Mouse (Mus musculus) spleen, postnatal 4 days (tissue): ENCODE results near the gene Smg6.

Experiments used
- DNase-seq, 2 experiments: peaks; one replicate each; pipeline ENCODE4 v3.0.0; 2022; ENCODE audit warnings: low spot score in 2 of 2

The Smg6 gene

DNA sequence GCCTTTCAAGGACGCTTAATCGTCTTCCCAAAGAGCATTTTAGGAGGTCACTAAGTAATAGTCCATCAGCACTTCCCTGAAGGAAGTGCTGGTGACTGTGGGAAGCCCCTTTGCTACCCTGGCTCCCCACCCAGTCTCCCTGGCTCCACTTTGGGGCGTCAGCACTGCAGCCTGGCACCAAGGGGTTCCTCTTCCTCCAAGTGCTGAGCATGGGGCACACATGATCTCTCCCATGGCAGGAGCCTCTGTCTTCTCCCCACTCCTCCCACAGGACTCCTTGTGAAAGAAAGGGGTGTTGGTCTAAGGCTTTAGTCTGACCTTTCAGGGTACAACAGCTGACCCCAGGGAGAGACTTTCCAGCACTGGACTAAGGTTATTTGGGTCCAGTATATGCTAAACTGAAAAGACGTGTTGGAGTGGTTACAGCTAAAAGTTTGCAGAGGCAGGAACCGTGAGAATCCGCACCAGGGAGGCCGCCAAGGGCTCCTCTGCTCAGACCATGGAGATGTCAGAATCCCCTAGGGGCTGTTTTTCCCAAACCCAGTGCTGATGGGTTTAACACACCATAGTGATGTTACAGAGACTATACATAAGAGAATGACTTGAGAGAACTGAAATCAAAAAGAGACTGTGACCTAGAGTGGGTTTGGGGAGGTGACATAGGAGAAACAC, 122.2 kb downstream of the Smg6 start:
- no peak for DNase-seq

DNA sequence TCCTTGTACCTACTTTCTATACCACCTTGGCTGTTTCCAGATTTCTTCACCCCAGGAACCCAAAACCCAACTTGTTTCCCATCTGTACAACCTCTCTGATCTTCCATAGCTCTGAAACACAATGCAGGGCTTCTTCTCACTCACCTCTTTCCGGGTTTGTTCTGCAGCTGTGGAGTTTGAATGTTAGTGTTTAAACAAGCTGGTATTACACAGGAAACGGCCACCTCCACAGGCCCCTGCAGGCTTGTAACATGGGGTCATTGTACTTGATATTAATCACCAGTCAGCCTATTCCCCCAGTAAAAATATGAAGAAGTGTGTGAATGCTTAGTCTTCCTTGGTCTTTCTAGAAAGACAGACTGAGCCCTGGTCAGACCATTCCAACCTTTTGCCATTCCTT, 123.5 kb downstream of the Smg6 start:
- no peak for DNase-seq

DNA sequence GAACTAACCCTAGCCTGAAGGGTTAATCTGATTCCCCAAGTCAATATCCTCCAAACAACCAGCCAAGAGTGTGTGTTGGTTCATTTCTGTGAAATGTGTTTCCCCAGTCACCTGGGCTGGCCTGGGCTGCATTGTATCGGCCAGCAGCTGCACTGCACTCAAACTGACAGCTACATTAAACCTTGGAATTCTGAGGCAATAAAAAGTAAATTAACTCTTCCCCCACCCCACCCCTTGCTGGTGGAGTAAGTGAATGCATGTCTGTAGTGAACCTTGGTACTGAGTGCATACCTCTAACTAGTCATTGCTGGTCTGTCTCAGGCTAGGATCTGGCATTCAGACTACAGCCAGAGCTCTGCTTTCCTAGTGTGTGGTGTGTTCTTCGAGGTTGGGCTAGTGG, 124.2 kb downstream of the Smg6 start:
- no peak for DNase-seq

DNA sequence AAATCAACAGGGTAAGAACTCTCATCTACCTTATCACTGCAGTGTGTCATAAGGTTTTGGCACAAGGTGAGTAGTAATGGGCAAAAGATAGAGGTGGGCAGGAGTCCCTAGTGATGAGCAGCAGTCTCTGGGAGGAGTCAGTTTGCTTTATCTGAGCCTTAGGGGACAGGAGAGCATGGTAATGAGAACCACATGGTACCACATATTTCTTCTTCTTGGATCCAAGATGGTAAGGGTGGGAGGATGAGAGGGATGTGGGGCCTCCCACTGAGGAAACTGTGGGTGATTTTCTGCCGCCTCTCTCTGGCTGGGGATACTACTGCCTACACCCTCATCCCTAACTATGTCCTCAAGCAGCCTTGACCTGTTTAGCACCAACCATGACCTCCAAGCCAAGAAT, 125.6 kb downstream of the Smg6 start:
- DNase-seq: no peak

DNA sequence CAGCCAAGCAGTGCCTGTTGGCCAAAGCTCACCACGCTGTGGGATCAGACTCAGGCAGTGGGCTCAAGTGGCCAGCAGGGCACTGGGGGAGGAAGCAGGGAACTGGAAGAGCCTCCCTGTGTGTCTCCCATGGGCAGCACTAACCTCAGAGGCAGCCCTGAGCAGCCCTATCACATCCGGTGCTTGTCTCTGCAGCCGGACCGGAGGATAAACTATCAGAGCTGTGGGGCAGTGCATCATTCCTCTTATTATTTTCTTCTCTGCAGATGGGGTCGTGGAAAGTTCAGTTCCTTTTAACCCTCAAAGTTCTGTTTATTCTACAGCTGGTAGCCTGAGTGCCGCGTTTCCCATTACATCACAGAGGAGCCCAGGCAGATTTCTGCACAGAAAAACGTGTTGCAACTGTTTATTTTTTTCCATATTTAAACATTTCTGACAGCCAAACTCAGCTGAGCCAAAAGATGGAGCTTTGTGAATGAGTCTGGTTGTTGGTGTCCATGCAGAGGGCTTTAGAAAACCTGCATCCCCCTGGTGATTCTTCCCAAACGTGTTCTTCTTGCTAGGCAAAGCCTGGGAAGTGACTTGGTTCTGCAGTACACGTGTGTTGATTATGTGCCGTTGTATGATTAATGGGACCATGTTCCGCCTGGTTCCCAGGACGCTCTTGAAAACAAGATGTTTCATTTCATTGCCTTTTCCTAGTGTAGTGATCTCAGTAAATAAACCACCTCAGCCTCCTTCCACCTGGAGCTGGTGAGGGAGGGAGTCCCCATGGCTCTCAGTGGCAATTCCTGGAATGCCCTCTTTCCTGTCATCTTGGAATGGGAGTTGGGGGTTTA, 126.3 kb downstream of the Smg6 start:
- no peak for DNase-seq

DNA sequence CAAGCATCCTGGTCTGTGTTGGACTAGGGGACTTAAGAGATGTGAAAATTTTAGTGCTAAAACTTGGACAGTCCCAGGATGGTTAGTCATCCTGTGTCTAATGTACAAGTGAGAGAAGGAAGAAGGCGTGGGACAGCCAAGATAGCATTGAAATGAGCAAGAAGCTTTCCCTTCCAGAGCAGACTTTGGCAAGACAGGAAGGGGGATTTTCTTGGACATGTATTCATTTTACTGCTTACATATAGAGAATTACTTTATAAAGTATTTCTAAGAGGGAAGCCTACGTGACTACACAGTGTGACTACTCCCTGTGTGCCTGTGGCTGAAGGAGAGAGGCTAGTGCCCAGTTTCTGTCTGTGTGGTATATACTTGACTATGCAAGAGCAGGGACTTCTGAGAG, 127.4 kb downstream of the Smg6 start:
- DNase-seq: no peak

DNA sequence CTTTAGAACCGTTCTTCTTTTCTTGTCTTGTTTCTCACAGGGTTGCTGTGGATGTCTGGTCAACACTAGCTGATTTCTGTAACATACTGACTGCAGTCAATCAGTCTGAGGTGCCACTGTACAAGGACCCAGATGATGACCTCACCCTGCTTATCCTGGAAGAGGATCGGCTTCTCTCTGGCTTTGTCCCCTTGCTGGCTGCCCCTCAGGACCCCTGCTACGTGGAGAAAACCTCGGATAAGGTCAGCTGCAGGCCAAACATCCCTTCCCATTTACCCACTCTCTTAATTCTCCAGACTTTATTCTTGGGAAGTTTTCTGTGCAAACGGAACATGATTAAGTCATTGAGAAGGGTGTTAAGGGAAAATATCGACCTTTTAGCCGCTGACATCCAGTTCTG, 128.1 kb downstream of the Smg6 start:
- no peak for DNase-seq

DNA sequence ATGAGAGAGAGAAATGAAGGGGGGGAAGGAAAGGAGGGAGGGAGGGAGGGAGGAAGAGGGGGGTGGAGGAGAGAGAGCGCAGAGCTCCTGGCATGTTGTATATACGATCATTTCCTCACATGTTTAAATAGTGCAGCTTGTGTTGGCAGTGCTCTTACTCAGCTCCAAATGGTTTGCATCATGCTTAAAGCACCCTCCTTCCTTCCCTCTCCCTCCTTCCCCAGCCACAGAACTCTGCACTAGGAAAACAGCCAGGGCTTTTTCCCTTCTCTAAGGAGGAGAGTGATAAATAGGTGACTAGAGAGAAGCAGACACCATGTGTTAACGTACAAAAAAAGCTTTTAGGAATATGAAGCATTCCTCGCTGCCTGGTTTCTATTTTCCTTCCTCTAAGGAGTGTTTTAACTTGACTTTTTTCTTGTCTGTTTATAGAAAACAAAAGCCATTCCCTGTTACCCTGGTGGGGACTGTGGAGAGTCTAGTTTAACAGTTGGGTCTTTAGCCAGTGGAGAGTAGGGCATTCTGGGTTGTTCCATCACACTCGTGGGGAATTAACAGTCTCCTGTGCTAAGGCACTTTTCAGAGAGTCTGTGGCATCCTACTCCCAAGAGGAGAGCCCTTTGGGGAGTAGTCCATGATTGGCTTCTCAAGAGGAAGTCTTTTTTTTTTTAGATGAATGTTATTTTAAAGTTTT, 128.7 kb downstream of the Smg6 start:
- no peak for DNase-seq

DNA sequence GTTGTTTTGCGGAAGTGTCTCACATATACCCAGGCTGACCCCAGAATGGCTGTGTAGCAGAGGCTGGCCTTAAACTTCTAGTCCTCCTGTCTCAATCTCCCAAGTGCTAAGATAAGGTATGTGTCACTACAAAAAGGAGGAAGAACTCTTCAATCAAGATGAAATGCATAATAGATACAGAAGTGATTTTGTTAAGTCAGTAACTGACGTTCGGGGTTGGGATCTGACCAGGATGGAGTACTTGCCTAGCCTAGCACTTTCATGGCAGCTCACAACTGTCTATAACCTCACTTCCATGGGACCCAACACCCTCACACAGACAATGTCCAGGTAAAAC, 129.2 kb downstream of the Smg6 start:
- no peak for DNase-seq

DNA sequence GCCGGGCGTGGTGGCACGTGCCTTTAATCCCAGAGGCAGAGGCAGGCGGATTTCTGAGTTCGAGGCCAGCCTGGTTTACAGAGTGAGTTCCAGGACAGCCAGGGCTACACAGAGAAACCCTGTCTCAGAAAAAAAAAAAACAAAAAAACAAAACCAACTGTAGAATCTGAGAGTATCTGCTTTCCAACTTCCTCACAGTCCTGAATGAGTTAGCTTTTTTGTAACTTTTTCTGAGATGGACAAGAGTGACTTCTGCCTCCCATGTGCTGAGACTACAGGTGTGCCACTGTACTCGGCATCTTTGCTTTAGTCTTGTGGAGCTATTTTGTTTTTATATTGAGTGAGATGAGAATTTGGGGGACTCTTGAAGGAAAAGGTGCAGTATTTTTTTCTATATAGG, 137.0 kb downstream of the Smg6 start:
- no peak for DNase-seq

DNA sequence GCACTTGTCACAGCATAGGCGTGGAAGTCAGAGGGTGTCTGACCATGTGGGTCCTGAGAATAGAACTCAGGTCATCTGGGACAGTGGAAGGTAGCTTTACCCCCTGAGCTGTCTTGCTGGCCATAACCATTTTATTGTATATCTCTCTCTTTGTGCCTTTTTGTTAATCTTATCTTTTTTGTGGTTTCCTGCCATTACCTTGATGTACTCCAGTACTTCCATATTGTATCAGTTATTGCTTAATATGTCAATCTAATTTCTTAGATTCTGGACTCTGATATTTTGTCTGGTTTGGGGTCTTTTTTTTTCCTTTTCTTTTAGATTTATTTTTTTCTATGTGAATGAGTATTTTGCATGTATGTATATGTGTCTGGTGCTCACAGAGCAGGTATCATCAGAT, 138.6 kb downstream of the Smg6 start:
- no peak for DNase-seq

DNA sequence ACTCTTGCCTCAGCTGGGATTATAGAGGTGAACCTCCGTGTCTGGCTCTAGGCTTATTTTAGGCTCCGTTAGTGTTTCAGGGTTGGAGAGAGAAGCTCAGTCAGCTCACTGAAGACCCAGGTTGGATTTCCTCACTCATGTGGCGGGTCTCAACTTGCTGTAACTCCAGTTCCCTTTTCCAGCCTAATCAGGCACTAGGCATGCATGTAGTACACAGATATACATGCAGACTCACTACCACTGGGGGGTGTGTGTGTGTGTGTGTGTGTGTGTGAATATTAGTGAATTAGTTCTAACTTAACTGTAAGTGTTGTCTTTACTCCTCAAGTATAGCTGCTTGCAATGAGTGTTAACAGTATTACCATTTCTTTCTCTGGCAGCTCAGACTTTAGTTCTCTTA, 145.7 kb downstream of the Smg6 start:
- DNase-seq: no peak

DNA sequence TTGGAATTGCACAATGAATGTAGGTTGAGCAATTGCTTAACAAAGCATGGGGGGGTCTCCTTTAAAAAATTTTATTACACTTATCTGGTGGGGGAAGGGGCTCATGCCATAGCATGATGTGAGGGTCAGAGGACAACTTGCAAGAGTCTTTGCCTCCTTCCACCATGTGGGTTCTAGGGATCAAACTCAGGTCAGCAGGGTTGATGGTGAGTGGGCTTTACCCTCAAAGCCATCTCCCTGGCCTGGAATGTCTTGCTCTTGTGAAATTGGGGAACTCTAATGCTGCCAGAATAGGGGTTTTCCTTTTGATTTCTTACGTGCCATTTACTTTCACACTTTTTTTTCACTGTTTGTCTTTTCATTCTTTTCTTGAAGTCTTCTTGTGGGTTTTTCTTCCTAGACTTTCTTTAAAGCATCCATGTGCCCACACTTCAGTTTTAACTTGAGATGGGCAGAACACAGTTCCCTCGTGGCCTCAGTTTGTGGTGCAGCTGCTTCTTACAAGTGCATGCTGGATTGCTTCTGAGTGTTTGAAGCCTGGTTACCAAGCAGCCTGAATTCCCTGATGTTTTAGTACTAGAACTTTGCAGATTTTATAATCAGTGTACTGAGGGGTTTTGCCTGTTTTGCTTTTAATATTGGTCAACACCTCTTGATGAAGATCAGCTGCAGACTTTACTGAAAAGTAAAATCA, 147.5 kb downstream of the Smg6 start:
- DNase-seq: no peak

DNA sequence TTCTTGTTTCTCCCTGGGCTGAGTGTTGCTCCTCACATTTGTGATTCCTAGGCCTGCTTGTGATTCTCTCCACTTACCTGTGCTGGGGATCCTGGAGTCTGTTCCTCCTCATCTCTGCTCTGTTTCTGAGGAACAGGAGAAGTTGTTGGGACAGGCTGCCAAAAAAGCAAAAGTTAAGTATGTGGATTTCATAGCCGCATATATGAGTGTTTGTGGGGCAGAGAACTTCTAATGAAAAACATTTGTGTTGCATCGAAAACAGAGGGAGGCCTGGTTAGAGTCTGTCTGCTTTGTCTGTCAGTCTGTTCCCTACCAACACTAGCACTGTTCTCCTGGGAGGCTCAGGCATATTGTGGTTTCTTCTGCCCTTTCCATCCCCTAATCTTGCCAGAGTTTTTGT, 148.1 kb downstream of the Smg6 start:
- DNase-seq: no peak

DNA sequence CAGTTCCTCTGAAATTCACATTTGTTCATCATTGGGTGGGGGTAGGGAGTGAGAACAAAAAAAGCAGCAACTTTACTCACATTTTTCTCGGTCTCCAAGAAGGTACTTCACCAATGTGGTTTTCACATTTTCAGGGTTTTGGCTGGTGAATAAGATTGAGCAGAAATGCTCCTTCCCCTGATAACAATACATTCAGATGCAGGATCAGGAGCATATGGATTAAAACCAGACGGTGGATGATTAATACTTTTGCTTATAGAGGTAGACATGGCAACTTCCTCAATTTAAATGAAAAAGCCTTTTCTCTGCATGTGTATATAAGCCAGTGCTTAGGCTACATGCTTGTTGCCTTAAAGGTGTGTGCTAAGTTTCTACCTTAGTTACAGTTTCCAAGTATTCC, 148.9 kb downstream of the Smg6 start:
- no peak for DNase-seq

DNA sequence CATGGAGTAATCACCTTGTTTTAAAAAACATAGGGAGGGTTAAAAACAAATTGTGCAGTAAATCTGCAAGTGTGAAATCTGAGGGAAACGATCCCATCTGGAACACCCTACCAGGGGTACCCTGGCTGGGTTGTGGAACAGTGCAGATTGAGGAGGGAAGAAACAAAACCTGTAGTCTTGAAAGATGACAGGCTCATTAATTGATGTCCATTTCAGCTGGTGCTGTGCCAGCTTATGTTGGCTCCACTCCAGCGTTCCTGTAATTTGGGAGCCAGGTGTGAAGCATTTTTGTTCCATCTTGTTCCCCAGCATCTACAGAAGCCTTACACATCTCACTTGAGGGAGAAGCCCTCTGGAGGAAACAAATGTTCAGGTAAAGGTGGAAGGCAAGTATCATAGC, 153.0 kb downstream of the Smg6 start:
- DNase-seq: no peak

DNA sequence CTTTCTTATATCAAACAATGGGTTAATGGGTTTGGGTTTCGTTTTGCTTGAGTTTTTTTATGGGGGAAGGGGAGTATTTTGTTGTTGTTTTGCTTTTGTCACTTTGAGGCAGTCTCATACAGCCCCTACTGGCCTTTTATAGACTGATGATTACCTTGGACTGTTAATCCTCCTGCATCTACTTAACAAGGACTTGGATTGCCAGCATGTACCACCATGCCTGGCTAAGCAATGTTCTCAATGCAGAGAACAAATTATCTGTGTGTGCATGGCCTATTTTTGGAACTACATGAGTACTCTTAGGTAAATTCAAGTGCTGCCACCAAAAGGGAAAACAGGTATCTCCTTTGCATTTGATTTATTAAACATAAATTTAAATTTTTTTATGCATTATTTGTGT, 157.4 kb downstream of the Smg6 start:
- DNase-seq: no peak

DNA sequence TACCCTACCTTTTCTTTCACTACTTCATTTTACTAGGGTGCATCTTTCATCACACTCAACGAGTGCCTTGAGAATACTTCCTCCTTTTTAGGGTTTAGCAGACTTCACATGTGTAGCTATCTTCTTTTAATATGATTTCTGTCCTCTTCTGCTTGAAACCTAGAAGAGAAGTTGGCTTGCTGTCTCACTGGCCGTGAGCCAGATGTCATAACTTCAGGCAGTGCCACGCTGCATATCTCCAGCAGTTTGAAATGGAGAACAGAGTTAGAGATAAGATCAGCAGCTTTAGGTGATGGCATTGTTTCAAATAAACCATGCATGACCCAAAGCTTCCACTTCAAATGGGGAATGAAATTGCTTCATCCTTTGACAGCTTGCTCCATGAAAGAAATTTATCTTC, 166.5 kb downstream of the Smg6 start:
- no peak for DNase-seq

DNA sequence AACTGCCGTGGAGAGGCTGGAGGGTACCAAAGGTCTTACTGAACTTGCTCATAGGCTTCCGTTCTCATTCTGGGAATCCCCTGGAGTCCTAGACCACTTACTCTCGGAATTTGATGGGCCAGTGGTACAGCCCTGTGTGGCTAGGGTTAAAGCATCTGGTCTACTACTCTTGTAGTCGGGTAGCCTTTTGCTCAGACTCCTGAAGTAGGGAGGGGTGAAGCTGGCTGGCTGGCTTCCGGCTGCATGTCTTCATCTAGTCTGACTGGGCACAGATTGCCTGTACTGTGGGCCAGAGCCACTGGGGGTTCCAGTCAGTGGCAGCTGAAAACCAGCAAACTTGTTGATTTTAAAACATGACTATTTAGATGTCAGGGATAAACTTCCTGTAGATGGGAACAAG, 167.0 kb downstream of the Smg6 start:
- DNase-seq: no peak

DNA sequence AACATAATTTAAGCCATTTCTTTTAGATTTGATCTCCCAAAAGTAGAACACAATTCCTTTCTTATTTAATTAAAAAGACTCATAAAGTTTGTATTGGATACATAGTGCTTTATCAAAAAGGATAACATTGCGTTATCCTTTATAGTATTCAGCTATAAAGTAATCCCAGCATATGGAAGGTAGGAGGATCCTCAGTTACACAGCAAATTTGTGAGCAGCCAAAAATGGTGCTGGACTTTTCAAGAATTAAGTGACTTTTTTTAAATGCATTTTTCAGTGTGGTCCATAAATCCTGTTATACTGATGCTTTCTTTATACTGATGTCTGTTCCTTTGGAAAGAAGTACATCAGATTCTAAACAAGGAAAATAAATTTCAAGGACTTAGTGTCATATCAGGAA, 169.1 kb downstream of the Smg6 start:
- no peak for DNase-seq

DNA sequence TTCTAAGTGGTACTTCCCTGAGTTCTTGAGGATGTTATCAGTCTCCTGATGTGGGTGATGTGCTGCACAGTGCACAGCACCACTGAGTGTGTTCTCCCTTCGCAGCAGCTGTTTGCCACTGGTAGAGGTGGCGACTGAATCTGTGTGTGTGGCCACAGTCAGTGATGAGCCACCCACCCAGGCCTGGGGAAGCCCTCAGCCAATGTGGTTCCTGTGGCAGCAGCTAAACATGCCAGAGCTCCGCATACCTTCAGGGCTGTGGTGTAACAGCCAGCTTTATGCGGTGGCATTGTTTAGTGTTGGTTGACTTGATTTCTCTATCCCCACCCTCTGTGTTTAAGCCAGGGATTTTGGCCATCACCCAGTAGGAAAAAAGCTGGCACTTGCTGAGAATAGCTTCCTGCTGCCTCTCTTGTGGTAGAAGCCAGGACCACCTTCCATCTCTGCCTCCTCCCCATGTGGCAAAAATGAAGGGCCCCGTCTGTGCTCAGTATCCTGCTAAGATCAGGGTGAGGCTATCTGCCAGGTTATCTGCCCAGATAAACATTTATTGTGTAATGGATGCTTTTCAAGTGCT, 177.2 kb downstream of the Smg6 start:
- no peak for DNase-seq

DNA sequence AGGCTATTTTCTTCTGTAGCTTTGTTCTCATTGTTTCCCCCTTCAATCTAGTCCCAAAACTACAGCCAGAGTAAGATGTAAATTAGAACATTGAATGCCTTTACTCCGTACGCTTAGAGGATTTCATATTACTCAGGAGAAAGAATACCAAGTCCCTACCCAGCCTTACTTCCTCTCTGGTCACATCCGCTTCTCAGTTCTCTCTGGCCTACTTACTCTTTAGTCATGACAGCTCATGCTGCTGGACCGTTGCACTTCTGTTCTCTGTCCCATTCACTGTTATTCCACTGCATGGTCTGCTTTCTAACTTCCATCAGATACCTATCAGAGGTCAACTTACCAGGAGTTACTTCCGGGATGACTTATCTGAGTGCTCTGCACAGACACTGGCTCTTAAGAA, 181.0 kb downstream of the Smg6 start:
- DNase-seq: no peak
